Mouse (Mus musculus) E14TG2a.4 (cell line): ENCODE results near the gene Oit3.
A peak's percentile ranks its signal among the peaks of the same experiment; 100 is the strongest.

Source experiments
- H3K27me3 ChIP-seq: 2 replicates; pipeline ENCODE4 v1.6.1; 2014; ENCODE audit warnings: low read length, control low read depth; ENCODE audit not compliant: insufficient read depth
- H3K36me3 ChIP-seq: 2 replicates; pipeline ENCODE4 v1.6.1; 2014; ENCODE audit warnings: low read length, control low read depth; ENCODE audit not compliant: insufficient read depth
- H3K4me1 ChIP-seq: replicated peaks from 2 replicates; pipeline ENCODE4 v1.6.1; 2014; ENCODE audit warnings: low read depth, low read length, control low read depth
- H3K4me3 ChIP-seq: replicated peaks from 2 replicates; pipeline ENCODE4 v1.5.1; 2014; ENCODE audit warnings: mild to moderate bottlenecking, low read length
- H3K9me3 ChIP-seq: 2 replicates; pipeline ENCODE4 v1.6.1; 2014; ENCODE audit warnings: low read length, control low read depth
- CTCF ChIP-seq: conservative IDR thresholded peaks from 2 replicates; pipeline ENCODE4 v1.5.1; 2014; ENCODE audit warnings: low read length
- NANOG ChIP-seq: IDR thresholded peaks from 2 replicates; pipeline ENCODE4 v1.6.1; 2014; ENCODE audit warnings: borderline replicate concordance, low read length, mixed read lengths
- POU5F1 ChIP-seq: IDR thresholded peaks from 2 replicates; pipeline ENCODE4 v1.6.1; 2014; ENCODE audit warnings: low read length, borderline replicate concordance

Gene Oit3

DNA sequence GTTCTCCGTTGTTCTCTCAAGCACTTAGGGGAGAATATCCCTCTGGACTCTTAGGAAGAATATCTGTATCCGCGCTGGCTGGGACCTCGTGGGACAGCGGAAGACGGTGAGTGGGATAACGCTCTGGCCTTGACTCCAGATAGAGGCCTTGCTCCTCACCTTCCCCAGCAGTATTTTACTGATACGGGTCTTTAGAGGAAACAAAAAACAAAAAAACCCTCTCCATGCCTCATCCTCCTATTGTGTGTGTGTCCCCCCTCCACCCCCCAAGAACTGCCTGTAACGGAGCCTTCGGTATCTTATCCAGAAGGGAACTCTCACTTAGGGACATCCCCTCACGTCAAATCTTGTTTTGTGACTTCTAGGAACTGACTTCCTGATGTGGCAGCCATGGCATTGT, at the start of gene Oit3:
Gene Oit3 (minus strand): TSS at position 44 of the 400 bp plus-strand sequence.
- no peaks in the 10 kb centered on the region for H3K4me1 ChIP-seq
- TF ChIP-seq NANOG (no peak), POU5F1 (no peak), CTCF (no peak)
- no peaks in the 10 kb centered on the region for H3K36me3 ChIP-seq
- no peak within 1 kb of the TSS for H3K4me3 ChIP-seq
- H3K9me3 ChIP-seq: no peaks in the 10 kb centered on the region
- peaks cover 3% of the 10 kb centered on the region; the same call in 1 of the 2 replicates for H3K27me3 ChIP-seq

DNA sequence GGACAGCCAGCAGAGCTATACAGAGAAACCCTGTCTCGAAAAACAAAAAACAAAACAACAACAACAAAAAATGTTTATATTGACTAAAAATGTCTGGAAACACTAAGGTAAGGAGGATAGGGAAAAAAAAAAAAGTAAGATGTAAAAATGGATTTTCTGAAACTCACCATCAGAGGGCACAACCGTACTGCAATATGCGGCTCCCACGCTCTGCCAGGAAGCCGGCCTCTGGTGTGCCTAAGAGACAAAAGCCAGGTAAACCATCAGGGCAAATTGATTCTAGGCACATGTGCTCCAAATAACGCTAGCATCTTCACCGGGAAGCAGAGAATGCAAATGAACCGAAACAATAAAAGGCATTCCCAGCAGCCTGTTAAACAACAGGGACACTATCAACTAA, 49.3 kb upstream of the Oit3 start:
- H3K9me3 ChIP-seq: peaks cover 23% of the 10 kb centered on the region
- no peak overlapping the region for H3K4me3 ChIP-seq
- TF ChIP-seq NANOG: no peak
- no peak for TF ChIP-seq CTCF
- TF ChIP-seq POU5F1: no peak
- no peaks in the 10 kb centered on the region for H3K4me1 ChIP-seq
- H3K36me3 ChIP-seq: peaks cover 4% of the 10 kb centered on the region; the same call in 1 of the 2 replicates
- H3K27me3 ChIP-seq: no peaks in the 10 kb centered on the region

DNA sequence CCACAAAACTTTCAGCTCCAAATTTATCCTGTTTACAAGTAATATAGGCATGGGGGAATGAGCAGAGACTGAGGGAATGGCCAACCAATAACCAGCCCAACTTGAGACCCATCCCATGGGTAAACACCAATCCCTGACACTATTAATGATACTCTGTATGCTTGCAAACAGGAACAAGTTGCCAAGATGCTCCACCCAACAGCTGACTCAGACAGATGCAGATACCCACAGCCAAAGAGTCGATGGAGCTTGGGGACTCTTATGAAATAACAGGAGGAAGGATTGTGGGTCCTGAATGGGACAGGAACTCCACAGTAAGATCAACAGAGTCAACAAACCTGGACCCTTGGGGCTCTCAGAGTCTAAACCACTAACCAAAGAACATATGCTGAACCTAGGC, 47.8 kb upstream of the Oit3 start:
- TF ChIP-seq POU5F1 (no peak), CTCF (no peak), NANOG (no peak)
- Histone ChIP-seq H3K9me3 (peaks cover 23% of the 10 kb centered on the region), H3K36me3 (peaks cover 4% of the 10 kb centered on the region; the same call in 1 of the 2 replicates), H3K4me1 (no peaks in the 10 kb centered on the region), H3K4me3 (no peak overlapping the region), H3K27me3 (no peaks in the 10 kb centered on the region)

DNA sequence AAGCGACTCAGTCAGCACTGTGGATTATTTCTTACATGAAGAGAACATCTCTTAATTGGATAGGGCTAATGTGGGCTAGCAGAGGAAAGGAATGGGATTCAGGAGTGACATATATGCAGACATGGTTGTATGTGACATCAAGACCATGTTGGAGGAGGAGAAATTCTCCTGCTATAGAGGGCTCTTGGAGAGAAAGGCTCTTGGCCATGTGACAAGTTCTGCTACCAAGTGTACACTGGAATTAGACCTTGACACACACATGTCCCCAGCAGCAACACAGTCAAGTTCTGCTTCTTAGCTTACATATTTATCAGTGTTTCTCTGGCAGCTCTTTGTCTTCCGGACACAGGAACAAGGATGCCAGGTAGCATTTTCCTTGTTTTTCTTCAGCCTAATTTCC, 45.8 kb upstream of the Oit3 start:
- Histone ChIP-seq H3K9me3 (peaks cover 20% of the 10 kb centered on the region), H3K27me3 (no peaks in the 10 kb centered on the region), H3K4me1 (no peaks in the 10 kb centered on the region), H3K4me3 (no peak overlapping the region), H3K36me3 (peaks cover 4% of the 10 kb centered on the region; the same call in 1 of the 2 replicates)
- TF ChIP-seq NANOG (no peak), CTCF (no peak), POU5F1 (no peak)

DNA sequence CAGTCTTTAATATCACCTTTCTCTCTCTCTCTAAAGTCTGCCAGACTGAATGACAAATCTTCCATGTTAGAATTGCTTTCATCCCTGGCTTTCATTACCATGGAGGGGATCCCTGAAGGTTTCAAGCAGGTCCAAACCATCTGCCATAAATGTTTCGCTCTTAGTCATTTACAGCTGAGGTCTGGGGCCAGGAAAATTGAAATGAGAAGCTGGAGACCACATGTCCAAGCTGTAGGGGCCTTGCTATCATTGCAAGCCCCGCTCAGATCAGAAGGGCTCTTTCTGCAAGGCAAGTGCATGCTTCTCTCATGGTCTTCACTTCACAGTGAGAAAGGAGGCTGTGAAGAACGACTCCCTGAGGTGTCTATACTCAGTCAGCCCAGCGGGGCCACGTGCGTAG, 42.7 kb upstream of the Oit3 start:
- Histone ChIP-seq H3K36me3 (no peaks in the 10 kb centered on the region), H3K4me1 (no peaks in the 10 kb centered on the region), H3K27me3 (no peaks in the 10 kb centered on the region), H3K4me3 (no peak overlapping the region), H3K9me3 (peaks cover 3% of the 10 kb centered on the region)
- TF ChIP-seq POU5F1 (no peak), CTCF (no peak), NANOG (no peak)

DNA sequence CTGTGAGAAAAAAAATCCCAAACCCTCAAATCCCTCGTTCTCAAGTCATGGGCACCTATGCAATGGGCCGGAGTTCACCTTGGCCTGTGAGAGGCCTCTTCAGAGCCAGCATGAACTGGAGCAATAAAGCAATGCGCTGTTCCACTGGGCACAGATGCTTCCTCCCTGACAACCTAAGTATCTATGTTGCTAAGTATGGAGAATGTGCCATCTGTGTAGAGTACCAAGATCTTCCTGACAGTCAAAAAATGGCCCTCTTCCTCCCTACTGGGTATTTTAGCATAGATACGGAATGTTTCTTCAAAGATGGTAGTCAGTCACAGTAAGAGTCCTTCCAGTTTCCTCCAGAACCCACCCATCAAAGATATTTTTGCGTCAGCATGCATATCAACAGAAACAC, 39.8 kb upstream of the Oit3 start:
- no peak overlapping the region for H3K4me3 ChIP-seq
- TF ChIP-seq POU5F1: no peak
- no peak for TF ChIP-seq NANOG
- no peak for TF ChIP-seq CTCF
- no peaks in the 10 kb centered on the region for H3K4me1 ChIP-seq
- H3K36me3 ChIP-seq: no peaks in the 10 kb centered on the region
- peaks cover 9% of the 10 kb centered on the region for H3K9me3 ChIP-seq
- no peaks in the 10 kb centered on the region for H3K27me3 ChIP-seq

DNA sequence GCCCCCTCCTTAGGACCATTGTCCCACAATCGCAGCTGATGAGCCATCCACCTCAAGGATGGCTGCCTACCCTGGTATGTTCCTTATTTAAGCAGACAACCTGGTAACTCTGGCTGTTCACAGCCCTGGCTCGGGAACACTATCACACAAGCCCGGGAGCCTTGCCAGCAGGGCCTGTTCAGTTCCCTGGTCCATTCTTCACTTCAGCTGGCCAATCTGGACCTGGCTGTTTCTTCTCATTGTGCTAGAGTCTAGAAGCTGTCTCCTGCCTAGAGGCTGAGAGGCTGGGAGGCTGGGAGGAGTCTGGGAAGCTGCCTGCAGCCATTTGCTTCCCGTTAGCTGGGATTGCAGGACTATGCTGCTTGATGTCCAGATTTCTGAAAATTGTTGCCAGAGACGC, 28.9 kb upstream of the Oit3 start:
- TF ChIP-seq CTCF: no peak
- no peak for TF ChIP-seq NANOG
- TF ChIP-seq POU5F1: no peak
- Histone ChIP-seq H3K4me1 (peaks cover 65% of the 10 kb centered on the region), H3K27me3 (no peaks in the 10 kb centered on the region), H3K9me3 (no peaks in the 10 kb centered on the region), H3K4me3 (no peak overlapping the region), H3K36me3 (no peaks in the 10 kb centered on the region)

DNA sequence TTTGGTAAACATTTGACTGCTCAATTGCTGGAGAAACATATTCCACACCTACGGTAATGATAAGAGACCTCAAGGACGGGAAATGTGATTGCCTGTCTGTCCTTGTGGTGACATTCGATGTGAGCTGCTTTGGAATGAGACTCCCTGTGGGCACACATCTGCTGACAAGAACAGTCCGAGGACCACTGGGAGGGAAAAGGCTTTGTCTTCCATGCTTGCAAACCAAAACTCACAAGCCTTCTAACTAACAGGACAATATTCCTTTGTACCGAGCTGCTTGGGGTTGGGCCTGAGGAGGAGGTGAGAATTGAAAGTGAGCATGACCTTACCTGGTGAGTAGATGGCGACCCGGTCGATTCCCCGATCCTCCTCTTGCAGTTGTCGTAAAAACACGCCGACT, 25.7 kb upstream of the Oit3 start:
- H3K27me3 ChIP-seq: no peaks in the 10 kb centered on the region
- H3K36me3 ChIP-seq: no peaks in the 10 kb centered on the region
- H3K4me1 ChIP-seq: peaks cover 62% of the 10 kb centered on the region
- H3K4me3 ChIP-seq: no peak overlapping the region
- H3K9me3 ChIP-seq: no peaks in the 10 kb centered on the region
- TF ChIP-seq NANOG: peak; percentile 35; the same call in 1 of the 2 replicates
- TF ChIP-seq POU5F1: no peak

DNA sequence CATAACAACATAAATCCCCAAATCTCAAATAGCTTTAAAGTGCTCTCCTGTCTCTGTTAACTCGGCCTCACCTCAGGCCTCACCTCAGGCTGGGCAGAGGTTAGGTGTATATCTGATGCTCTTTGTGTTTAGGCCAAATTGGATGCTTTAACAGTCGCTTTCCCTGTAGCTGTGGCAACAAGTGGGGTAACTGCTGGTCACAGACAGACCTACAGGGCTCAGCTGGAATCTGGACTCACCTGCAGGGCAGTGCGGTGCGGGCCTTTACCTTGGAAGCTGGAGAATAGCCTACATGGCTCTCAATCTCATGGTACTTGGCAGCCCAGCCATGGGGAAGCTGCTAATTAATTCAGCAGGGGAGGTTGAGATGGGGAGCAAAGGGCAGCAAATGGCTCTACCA, 25.0 kb upstream of the Oit3 start:
- H3K36me3 ChIP-seq: no peaks in the 10 kb centered on the region
- TF ChIP-seq NANOG: no peak
- no peak for TF ChIP-seq CTCF
- no peak for TF ChIP-seq POU5F1
- H3K4me1 ChIP-seq: peaks cover 59% of the 10 kb centered on the region
- H3K27me3 ChIP-seq: no peaks in the 10 kb centered on the region
- H3K9me3 ChIP-seq: no peaks in the 10 kb centered on the region
- H3K4me3 ChIP-seq: no peak overlapping the region
